Mouse (Mus musculus): ENCODE measurements around the gene Olfr784. TPM values are rescaled to one million over a fixed set of nuclear protein-coding genes. Genes with fewer than 3 reads are reported as not detected.

Gene Olfr784
- polyA plus RNA-seq, 1 experiment from 2014 or later: 0.16 TPM

Other genes with a start within 250 kb of the Olfr784 start
- gene Olfr770, start 245.1 kb upstream of the Olfr784 start, polyA plus RNA-seq (2015; fragmentation: Nextera tagmentation; extraction: Ambion mirVana): not detected in 2 replicates
- gene Olfr771, start 219.3 kb upstream of the Olfr784 start, polyA plus RNA-seq (2015; fragmentation: Nextera tagmentation; extraction: Ambion mirVana): not detected in 2 replicates
- not detected in 2 replicates for gene Olfr772, start 206.2 kb upstream of the Olfr784 start, polyA plus RNA-seq (2015; fragmentation: Nextera tagmentation; extraction: Ambion mirVana)
- gene Olfr773, start 196.7 kb upstream of the Olfr784 start, polyA plus RNA-seq (2015; fragmentation: Nextera tagmentation; extraction: Ambion mirVana): not detected in 2 replicates
- gene Olfr774, start 147.9 kb upstream of the Olfr784 start, polyA plus RNA-seq (2015; fragmentation: Nextera tagmentation; extraction: Ambion mirVana): not detected in 2 replicates
- gene Olfr775, start 135.7 kb upstream of the Olfr784 start, polyA plus RNA-seq (2015; fragmentation: Nextera tagmentation; extraction: Ambion mirVana): not detected in 2 replicates
- gene Olfr776, start 125.0 kb upstream of the Olfr784 start, polyA plus RNA-seq (2015; fragmentation: Nextera tagmentation; extraction: Ambion mirVana): not detected in 2 replicates
- not detected in 2 replicates for gene Olfr777, start 112.6 kb upstream of the Olfr784 start, polyA plus RNA-seq (2015; fragmentation: Nextera tagmentation; extraction: Ambion mirVana)
- not detected in 2 replicates for gene Olfr780, start 66.0 kb upstream of the Olfr784 start, polyA plus RNA-seq (2015; fragmentation: Nextera tagmentation; extraction: Ambion mirVana)
- gene Olfr781, start 55.2 kb upstream of the Olfr784 start, polyA plus RNA-seq (2015; fragmentation: Nextera tagmentation; extraction: Ambion mirVana): not detected in 2 replicates
- not detected in 2 replicates for gene Olfr782, start 35.2 kb upstream of the Olfr784 start, polyA plus RNA-seq (2015; fragmentation: Nextera tagmentation; extraction: Ambion mirVana)
- gene Olfr785, start 21.3 kb downstream of the Olfr784 start, polyA plus RNA-seq (2015; fragmentation: Nextera tagmentation; extraction: Ambion mirVana): not detected in 2 replicates
- not detected in 2 replicates for gene Olfr786, start 43.2 kb downstream of the Olfr784 start, polyA plus RNA-seq (2015; fragmentation: Nextera tagmentation; extraction: Ambion mirVana)
- gene Olfr787, start 77.8 kb downstream of the Olfr784 start, polyA plus RNA-seq (2015; fragmentation: Nextera tagmentation; extraction: Ambion mirVana): not detected in 2 replicates
- gene Olfr788, start 86.9 kb downstream of the Olfr784 start, polyA plus RNA-seq (2015; fragmentation: Nextera tagmentation; extraction: Ambion mirVana): not detected in 2 replicates
- not detected in 2 replicates for gene Olfr789, start 100.7 kb downstream of the Olfr784 start, polyA plus RNA-seq (2015; fragmentation: Nextera tagmentation; extraction: Ambion mirVana)
- gene Olfr790, start 114.4 kb downstream of the Olfr784 start, polyA plus RNA-seq (2015; fragmentation: Nextera tagmentation; extraction: Ambion mirVana): not detected in 2 replicates
- not detected in 2 replicates for gene Olfr791, start 137.7 kb downstream of the Olfr784 start, polyA plus RNA-seq (2015; fragmentation: Nextera tagmentation; extraction: Ambion mirVana)
- not detected in 2 replicates for gene Olfr792, start 155.1 kb downstream of the Olfr784 start, polyA plus RNA-seq (2015; fragmentation: Nextera tagmentation; extraction: Ambion mirVana)
- not detected in 2 replicates for gene Olfr794, start 183.6 kb downstream of the Olfr784 start, polyA plus RNA-seq (2015; fragmentation: Nextera tagmentation; extraction: Ambion mirVana)
- gene Olfr796, start 228.5 kb downstream of the Olfr784 start, polyA plus RNA-seq (2015; fragmentation: Nextera tagmentation; extraction: Ambion mirVana): not detected in 2 replicates
- not detected in 2 replicates for gene Olfr798, start 243.9 kb downstream of the Olfr784 start, polyA plus RNA-seq (2015; fragmentation: Nextera tagmentation; extraction: Ambion mirVana)

All from midbrain, embryonic 16.5 days (tissue).